Mouse (Mus musculus): Measurements from ENCODE around the gene Pdzk1.

- TF ChIP-seq CTCF (IDR thresholded peaks at IDR 0.05; ENCODE audit: low read depth): no peak
- no peak for TF ChIP-seq EP300 (optimal IDR thresholded peaks at IDR 0.05)
Observed at GRCm38 (mm10) chr3:96821581-96821980, 7.5 kb upstream of the Pdzk1 start.
